Mouse (Mus musculus): ENCODE measurements around the gene Gm20379. TPM values are rescaled to one million over a fixed set of nuclear protein-coding genes. Genes with fewer than 3 reads are reported as not detected.

Gm20379 gene
- not detected for total RNA-seq (2021)
- long read RNA-seq, experiment 1: 0 reads
- long read RNA-seq, experiment 2: 0 reads

DNA sequence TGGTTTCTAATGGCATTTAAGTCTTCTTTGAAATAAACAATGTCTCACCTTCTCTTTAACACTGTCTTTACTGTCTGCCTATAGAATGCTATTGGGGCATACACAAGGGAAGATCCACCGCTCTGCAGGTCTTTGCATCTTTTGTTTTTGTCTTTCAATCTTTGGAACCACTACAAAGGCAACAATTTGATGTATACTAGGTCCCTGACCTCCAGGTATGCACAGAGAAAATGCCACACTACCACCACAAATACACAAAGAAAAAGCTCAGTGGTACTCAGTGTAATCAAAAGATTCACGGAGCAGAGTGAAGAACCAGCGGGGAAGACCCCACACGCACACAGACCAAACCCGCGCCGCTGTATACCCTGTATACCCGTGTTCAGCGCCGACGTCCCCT is at the start of gene Gm20379:
Gm20379 (plus strand) TSS at position 301 of the 400 bp plus-strand sequence.
- DNase-seq (ENCODE audit: low spot score in 2 of 2): no peak

DNA sequence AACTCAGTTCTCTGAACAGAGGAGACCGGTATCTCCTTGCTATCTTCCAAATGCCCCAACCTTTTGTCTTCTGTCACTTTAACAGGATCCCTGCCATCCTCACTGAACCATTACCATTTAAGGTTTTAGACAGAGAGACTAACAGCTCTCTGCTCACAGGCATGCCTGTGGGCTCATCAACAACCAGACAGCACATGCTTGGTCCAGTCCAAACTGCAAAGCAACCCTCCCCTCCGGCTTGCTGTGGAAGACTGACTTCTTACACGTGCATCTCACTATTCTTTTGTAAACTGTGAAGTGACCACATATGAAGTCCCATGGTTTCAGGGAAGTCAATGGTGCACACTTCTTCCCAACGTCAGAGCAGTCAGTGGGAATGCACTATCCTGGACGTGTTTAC is 44.5 kb upstream of the Gm20379 start:
- DNase-seq (ENCODE audit: low spot score in 2 of 2): no peak

DNA sequence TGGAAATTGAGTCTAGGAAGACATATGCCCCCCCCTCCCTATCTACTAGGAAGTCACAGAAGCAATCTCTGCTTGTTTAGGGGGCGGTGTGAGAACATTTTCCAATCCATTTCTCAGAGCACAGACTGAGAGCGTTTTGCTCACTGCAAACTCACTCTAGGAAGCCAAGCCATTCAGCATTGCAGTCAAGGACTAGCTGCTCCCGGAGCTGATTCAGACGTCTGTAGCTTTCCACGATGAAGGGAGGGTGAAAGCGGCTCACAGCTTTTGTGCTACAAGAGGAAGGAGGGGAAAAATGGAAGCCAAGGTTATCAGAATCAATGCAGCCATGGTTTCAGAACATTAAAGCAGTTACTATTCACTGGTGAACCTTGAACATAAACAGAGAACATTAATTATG is 42.2 kb upstream of the Gm20379 start:
- DNase-seq (ENCODE audit: low spot score in 2 of 2): no peak

DNA sequence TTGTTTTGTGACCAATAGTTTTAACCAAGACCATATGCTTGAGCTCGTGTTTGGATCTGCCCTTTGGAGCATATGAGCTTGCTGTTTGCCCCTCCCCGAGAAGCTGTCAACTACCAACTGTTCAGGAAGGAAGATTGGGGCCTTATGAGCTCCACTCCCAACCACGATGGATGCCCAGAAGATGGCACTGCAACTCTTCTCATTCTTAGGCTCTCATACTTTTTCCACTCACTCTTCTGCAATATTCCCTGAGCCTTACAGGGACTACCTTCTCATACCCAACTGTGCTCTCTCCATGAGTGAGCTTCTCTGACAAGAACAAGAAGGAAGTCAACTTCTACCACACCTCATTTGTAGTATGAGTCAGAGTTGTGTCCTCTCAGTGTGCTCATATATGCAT is 38.7 kb upstream of the Gm20379 start:
- no peak for DNase-seq (ENCODE audit: low spot score in 2 of 2)

DNA sequence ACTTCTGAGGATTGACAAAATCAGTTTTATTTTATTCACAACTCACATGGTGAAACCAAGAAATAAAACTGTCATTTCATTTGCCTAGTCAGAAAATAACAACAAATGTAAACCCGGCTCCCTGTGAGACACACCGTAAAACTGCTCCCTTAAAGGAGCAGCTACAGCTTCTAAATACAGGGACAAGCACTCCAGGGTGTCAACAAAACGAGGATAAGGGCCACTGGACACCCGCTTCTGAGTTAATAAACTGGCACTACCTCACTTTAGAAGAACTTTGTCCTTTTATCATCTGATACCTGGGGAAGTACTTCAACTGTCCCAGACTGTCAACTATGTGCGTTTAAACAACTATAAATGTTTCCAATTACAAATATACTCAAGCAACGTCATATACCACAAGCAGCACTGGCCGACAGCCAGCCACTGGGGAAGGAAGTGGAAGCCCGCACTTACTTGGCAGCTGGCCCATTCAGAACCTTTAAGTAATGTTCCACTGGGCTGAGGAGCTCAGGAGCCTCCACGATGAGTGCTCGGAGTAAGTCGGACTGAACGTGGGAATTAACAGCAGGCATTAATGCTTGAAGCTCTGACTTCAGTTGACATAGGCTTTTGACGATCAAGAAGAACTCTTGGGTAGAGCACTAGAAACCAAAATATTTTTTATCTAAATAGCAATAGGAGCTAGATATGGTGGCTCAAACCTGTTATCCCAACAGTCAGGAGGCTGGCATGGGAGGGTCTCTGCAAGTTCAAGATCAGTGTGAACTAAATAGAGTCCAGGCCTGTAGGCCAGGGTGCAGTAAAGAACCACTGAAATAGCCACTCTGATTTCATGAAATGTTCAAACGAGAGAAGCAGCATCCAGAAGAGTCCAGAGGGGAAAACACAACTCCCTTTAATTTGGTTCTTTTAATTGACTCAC is 31.2 kb upstream of the Gm20379 start:
- DNase-seq (ENCODE audit: low spot score in 2 of 2): peak; percentile 44 to 50

DNA sequence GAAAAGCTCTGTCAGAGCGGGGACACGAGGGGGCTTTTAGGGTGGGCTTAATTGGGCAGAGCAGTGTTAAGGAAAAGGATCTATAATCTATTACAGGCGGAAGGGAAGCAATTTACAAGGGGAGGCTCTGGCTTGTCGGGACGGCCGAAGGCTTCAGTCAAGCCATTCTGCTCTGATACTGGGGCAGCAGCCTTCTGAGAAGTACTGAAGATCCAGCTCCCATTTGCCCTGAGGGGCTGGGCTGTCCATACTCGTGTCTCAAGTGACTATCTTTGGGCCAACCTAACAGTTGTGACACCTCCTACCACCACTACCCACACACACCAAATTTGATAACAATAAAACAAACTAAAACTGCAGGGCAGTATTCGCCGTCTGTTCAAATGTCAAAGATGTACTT is 30.5 kb upstream of the Gm20379 start:
- DNase-seq (ENCODE audit: low spot score in 2 of 2): no peak

DNA sequence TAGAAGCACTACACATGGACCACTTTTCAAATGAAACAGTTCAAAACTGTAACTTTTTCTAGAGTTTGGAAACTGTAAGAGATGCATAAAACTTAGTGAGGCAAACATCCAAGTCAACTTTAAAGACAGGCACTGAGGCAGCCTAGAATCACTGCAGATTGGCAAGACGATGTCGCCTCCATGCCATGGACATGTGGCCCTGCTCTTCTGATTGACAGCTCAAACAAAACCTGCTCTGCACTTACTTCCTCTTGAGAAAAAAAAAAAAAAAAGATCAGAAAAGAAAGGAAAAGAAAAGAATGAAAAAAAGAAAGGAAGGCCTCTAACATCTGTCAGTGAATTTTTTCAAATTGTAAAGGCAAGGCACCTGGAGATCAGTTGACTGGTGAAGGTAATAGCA is 28.8 kb upstream of the Gm20379 start:
- DNase-seq (ENCODE audit: low spot score in 2 of 2): no peak

DNA sequence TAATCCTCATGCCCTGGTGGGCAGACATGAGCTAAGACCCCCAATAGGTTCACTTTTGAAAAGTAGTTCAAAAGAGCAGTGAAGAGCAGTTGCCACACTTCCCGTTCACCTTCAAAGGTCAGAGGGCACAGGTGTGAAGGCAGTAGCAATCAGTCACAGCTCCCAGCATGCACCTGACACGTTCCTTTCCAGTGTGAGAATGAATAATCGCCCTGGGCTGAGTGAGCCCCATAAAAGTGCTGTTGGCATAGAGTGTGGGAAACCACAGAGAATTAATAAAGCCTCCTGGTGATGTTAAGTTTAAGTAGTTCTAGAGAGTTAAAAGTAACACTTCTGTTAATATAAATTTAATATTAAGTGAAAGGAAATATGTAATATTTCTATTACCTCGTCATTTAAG is 14.2 kb upstream of the Gm20379 start:
- DNase-seq (ENCODE audit: low spot score in 2 of 2): no peak

DNA sequence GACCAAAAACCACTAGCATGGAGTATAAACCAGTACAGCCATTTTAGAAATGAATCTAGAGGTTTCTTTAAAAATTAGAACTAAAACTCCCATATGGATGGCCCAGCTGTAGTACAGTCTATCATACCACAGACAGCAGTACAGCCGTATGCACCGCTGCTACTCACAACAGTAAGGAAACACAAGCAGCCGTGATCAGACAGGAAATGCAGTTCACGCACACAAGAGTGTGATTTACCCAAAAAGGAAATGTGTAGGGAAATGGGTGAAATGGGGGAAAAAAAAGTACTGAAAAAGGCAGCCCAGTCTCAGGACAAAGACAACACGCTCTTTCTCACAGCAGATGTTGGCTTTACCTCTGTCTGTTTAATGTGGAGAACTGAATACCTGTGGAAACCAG is 11.9 kb upstream of the Gm20379 start:
- no peak for DNase-seq (ENCODE audit: low spot score in 2 of 2)

DNA sequence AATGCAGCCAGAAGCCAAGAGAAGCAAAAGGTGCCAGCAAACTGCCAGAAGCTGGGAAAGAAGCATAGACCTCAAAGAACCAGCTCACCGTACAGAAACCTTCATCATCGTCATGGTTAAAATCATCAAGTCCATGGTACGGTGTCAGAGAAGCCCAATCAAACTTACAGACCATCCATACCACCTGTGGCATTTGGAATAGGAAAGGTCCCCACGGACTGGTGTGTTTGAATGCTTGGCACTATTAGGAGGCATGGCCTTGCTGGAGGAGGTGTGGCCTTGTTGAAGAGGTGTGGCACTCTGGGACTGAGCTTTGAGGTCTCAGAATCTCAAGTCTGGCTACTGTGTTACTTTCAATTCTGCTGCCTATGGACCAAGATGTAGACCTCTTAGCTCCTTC is 9.3 kb upstream of the Gm20379 start:
- DNase-seq (ENCODE audit: low spot score in 2 of 2): no peak

DNA sequence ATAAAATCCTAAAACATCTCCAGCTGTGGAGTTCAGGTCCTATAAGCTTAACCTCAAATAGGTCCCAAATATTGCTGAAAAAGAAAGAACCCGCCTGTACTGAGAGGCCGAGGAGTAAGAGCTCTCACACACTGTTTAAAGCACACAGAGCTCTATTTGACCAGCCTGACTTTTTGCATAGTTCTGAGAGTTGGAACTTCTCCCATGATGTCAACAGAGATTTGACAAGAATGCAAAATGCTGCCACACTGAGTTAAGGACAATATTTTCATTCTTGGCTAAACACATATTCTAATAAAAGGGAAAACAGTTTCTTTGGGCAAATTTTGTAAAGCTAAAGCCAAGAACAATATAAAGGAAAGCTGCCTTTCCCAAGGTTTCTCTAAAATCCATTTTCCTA is 8.8 kb upstream of the Gm20379 start:
- DNase-seq (ENCODE audit: low spot score in 2 of 2): no peak

DNA sequence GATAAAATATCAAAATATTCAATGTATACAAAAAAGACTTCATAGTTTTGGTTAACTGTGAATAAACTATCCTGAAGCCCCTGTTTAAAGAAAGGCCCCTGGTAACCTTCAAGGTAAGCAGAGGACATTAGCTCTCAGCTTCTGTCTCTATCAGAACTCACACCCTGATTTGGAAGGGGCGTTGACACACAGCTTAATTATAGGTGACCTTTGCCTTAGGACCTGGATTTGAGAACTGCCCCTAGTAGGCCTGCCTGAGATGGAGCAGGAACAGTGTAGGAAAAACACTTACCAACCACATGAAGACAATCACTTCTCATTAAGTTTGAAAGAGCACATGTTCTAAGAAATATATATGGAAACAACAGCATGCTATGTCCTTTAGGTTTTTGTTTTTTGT is 6.3 kb upstream of the Gm20379 start:
- DNase-seq (ENCODE audit: low spot score in 2 of 2): no peak

DNA sequence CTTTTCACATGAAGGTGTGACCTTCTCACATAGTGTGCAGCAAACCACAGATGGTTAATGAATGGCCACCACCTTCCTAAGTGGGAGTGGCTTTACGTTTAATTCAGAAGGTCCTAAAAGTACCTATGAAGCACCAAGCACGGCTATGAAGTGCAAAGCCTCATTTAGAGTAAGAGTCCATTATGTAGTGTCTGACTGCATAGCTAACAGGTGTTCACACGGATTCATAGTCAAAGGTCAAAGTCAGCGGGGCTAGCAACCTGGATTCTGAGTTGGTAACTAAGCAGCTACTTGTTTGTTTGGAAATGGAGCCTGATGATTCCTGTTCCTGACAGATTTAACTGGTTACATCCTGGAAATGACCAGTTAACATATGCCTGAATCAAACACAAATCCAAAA is 4.0 kb upstream of the Gm20379 start:
- no peak for DNase-seq (ENCODE audit: low spot score in 2 of 2)

DNA sequence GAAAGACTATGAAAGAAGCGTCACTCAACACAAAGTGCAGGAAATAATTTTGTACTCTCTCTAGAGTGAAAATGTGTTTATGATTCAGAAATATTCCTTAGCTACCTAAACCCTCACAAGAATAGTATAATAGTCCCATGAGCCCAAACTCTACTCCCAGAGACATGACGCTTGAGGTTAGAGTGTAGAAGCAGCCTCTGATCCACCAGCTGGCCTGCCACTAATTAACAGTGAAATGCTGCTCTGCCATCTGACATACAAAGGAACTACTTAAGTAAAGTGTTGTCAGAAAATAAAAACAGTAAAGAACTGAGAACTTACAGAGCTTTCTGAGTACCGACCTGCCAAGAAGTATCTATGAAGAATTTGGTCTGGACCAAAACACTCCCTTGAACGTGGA is 3.3 kb upstream of the Gm20379 start:
- DNase-seq (ENCODE audit: low spot score in 2 of 2): no peak

DNA sequence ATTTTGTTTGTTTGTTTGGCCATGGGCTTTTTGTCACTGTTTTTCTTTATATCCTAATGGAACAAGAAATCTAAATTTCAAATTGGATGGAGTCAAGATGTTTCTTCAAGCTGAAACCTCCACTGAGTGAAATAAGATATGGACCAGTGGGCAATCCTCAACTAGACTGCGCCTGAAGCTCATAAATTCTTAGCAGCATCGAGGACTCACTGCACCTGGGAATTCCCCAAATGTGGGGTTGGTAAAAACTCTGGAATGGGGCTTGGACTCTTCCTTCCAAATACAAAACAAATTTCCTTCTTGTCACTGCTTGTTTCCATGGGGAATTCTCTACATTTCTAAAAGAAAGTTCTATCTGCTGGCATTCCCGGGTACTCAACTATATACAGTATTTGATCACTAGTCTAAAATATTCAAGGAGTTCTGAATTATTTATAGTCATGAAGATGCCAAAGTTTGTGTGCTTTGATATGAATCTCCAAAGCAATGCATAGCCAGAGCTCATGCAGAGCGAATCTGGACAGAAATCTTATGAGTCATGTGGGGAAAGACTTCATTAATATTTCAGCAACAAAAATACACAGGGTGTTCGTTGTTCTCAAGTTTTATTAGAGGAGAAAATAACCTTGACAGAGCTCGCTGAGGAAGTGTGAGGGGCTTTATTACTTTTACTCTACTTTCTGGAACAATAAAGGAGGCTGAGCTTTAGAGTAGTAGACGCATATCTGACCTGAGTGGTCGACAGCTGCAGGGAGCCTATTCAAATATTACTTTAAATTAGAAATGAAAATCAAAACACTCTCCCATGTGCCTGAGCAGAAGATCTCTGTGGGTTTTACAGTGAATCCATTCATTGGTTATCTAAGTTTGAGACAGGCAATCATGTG is 2.5 kb upstream of the Gm20379 start:
- no peak for DNase-seq (ENCODE audit: low spot score in 2 of 2)

DNA sequence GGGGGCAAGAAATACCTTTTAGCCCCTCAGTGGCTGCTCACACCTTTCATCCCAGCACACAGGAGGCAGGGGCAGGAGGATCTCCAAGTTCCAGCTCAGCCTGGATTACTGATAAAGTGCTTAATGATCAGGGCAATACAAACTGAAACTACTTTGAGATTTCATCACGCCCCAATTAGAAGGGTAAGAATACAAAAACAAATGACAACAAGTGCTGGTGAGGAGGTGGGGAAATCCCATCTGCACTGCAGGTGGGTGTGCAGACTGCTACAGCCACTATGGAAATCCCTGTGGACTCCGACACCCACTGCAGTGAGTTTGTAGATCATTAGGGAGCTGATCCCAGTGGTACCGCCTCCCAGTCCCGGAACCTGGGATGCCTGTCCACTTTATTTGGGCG is 1.5 kb upstream of the Gm20379 start:
- DNase-seq (ENCODE audit: low spot score in 2 of 2): no peak

DNA sequence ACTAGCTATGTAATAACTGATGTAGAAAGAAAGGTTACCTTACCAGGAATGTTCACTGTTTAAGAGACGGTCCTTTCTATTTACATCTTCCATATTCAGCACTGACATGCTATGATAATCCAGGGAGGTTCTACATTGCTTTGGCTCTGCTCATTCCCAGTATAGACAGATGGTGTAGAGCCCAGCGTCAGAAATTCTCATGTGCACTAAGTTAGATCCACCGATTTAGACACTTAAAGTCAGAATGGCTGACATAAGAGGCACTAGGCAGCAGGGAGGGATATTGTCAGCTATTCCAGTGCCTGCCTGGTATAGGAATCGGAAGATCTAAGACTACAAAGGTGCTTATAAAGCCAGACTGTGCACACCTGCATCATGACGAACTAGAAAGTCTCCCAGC is 8.8 kb downstream of the Gm20379 start:
- no peak for DNase-seq (ENCODE audit: low spot score in 2 of 2)

DNA sequence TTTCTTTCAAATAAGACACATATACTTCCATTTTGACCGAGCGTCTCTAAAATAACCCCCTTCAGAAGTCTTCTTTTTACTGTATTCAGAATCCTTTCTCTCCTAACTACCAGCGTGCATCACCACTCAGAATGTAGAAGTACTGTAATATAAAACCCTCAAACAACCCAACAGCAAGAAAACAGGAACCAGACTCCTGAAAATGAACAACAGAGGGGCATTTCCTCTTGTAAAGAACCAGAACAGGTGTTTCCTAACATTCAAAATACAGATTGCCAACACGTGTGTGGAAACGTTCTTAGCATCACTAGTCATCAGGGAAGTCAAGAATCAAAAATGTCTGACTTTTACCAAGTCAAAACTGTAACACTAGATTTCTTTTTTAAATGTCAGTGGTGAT is 15.0 kb downstream of the Gm20379 start:
- DNase-seq (ENCODE audit: low spot score in 2 of 2): no peak

DNA sequence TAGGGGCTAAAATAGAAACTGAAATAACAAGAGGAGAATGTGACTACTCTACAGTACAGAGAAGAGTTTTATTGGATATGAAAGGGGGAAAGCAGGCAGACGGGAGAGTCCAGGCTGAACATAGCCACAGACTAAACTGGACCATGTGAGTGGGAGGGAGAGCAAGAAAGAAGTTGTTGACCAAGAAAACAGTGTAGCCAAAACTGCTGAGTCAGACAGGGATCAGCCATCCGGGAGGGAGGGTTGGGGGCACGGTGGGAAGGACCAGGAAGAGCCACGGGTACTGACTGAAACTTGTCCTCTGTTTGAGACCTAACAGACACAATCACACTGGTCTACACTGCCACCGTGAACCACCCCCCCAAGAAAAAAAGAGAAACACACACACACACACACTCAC is 20.2 kb downstream of the Gm20379 start:
- no peak for DNase-seq (ENCODE audit: low spot score in 2 of 2)

DNA sequence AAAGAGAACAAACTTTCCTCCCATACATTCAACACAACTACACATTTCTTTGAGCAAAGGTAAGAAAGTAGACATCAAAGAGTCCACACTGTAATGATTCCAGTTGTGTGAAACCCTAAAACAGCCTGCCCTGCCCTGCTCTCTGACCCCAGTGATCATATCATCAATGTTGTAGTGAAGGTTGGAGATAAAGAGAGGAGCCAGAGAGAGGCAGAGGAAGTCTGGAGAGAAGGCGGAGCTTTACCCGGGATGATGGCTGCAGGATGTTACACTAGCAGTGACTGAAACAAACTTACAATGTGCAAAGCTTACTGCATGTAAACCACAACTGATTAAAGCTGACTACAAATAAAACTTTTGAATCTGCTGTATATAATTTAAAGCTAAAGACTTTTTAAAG is 22.2 kb downstream of the Gm20379 start:
- no peak for DNase-seq (ENCODE audit: low spot score in 2 of 2)

DNA sequence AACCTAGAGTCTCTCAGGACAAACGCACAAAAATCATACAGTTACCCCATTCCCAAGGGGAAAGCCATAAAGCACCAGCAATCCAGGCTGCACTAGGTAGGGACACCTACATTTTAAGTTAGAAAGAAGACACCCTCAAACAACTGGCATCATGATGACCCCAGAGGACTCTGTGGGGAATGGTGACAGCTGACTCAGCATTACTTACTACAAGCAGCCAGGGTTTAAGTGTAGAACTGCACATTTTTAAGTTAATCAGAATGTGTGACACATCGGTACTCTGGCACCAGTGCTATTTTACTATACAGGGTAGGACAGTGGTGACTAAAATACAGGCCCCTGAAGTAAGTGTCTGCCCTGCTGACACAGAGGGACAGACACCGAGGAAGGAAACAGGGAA is 24.8 kb downstream of the Gm20379 start:
- DNase-seq (ENCODE audit: low spot score in 2 of 2): no peak
